Mouse (Mus musculus) lung, embryonic 14.5 days (tissue): ENCODE results near the gene Tmem117. TPM values are rescaled to one million over a fixed set of nuclear protein-coding genes. Genes with fewer than 3 reads are reported as not detected.

Experiments used
- ATAC-seq: fragments of 200-750 bp; cut with Nextera tagmentation; 2 replicates; pipeline ENCODE4 v1.8.0; 2017; ENCODE audit warnings: mild to moderate bottlenecking, moderate TSS enrichment, moderate library complexity; ENCODE audit not compliant: insufficient read depth
- DNase-seq: peaks from one replicate; pipeline ENCODE4 v3.0.0-alpha.2; 2015
- H3K27ac ChIP-seq: fragments of 300-500 bp; sonication (generic); 2 replicates; pipeline ENCODE4 v1.5.1; 2014; ENCODE audit warnings: low read depth, mild to moderate bottlenecking, moderate library complexity
- H3K27me3 ChIP-seq: fragments of 300-500 bp; sonication (generic); 2 replicates; pipeline ENCODE4 v1.6.1; 2014; ENCODE audit warnings: low read length, control low read depth; ENCODE audit not compliant: insufficient read depth
- H3K36me3 ChIP-seq: fragments of 300-500 bp; sonication (generic); 2 replicates; pipeline ENCODE4 v1.6.1; 2014; ENCODE audit warnings: control low read depth; ENCODE audit not compliant: insufficient read depth
- H3K4me1 ChIP-seq: fragments of 300-500 bp; sonication (generic); 2 replicates; pipeline ENCODE4 v1.6.1; 2014; ENCODE audit warnings: antibody characterized with exemption, control low read depth; ENCODE audit not compliant: insufficient read depth
- H3K4me2 ChIP-seq: fragments of 300-500 bp; sonication (generic); 2 replicates; pipeline ENCODE4 v1.6.1; 2014; ENCODE audit warnings: mild to moderate bottlenecking
- H3K4me3 ChIP-seq: fragments of 300-500 bp; sonication (generic); 2 replicates; pipeline ENCODE4 v1.5.1; 2014; ENCODE audit warnings: low read depth, low read length
- H3K9ac ChIP-seq: fragments of 300-500 bp; sonication (generic); 2 replicates; pipeline ENCODE4 v1.6.1; 2014
- H3K9me3 ChIP-seq: fragments of 300-500 bp; sonication (generic); 2 replicates; pipeline ENCODE4 v1.6.1; 2016; ENCODE audit warnings: low read depth, low read length, control low read depth
- CTCF ChIP-seq: IDR thresholded peaks from 2 replicates; pipeline ENCODE4 v1.5.1; 2016; ENCODE audit warnings: antibody characterized with exemption, low read depth
- WGBS: fragments of 180-500 bp; shearing (Covaris S2); extraction: QIAGEN DNeasy Blood & Tissue Kit; methylation state at CpG from one replicate; pipeline ENCODE4 v1.1.7; 2014; 5-methylcytosine and 5-hydroxymethylcytosine counted together
- polyA plus RNA-seq: library from polyadenylated mRNA; unstranded; fragments of >200 nt; fragmentation: Nextera tagmentation; extraction: Ambion mirVana; gene quantifications from 2 replicates; pipeline ENCODE4 v1.2.1, GENCODE M21; 2014

Gene Tmem117
- polyA plus RNA-seq, 1 experiment from 2014 or later: 2.8 TPM

- no peak overlapping the region for H3K4me2 ChIP-seq
- H3K9ac ChIP-seq: no peak overlapping the region
- H3K9me3 ChIP-seq: no peaks in the 10 kb centered on the region
- H3K4me3 ChIP-seq: no peak overlapping the region
- DNase-seq (no peak), ATAC-seq (no peak)
- 77% methylated on average over 1 of the region's 1 CpGs for WGBS
- no peak overlapping the region for H3K27ac ChIP-seq
- H3K36me3 ChIP-seq: no peaks in the 10 kb centered on the region
- no peaks in the 10 kb centered on the region for H3K4me1 ChIP-seq
- TF ChIP-seq CTCF: no peak
- H3K27me3 ChIP-seq: no peaks in the 10 kb centered on the region
These were observed 264.2 kb downstream of the Tmem117 start for GRCm38 (mm10) chr15:94893201-94893600.

GRCm38 (mm10) chr15:94894086-94894485 lies 265.1 kb downstream of the Tmem117 start:
- Histone ChIP-seq H3K4me2 (no peak overlapping the region), H3K27ac (no peak overlapping the region), H3K4me3 (no peak overlapping the region), H3K9ac (no peak overlapping the region), H3K36me3 (no peaks in the 10 kb centered on the region), H3K4me1 (no peaks in the 10 kb centered on the region), H3K9me3 (no peaks in the 10 kb centered on the region), H3K27me3 (no peaks in the 10 kb centered on the region)
- TF ChIP-seq CTCF: no peak
- no peak for DNase-seq
- WGBS: 48% methylated on average over 5 of the region's 5 CpGs
- ATAC-seq: no peak

GRCm38 (mm10) chr15:94895681-94896080 lies 266.6 kb downstream of the Tmem117 start:
- ATAC-seq (no peak), DNase-seq (no peak)
- TF ChIP-seq CTCF: no peak
- Histone ChIP-seq H3K4me2 (no peak overlapping the region), H3K4me1 (no peaks in the 10 kb centered on the region), H3K27me3 (no peaks in the 10 kb centered on the region), H3K9ac (no peak overlapping the region), H3K9me3 (no peaks in the 10 kb centered on the region), H3K27ac (no peak overlapping the region), H3K36me3 (no peaks in the 10 kb centered on the region), H3K4me3 (no peak overlapping the region)
- 81% methylated on average over 11 of the region's 11 CpGs for WGBS

DNA sequence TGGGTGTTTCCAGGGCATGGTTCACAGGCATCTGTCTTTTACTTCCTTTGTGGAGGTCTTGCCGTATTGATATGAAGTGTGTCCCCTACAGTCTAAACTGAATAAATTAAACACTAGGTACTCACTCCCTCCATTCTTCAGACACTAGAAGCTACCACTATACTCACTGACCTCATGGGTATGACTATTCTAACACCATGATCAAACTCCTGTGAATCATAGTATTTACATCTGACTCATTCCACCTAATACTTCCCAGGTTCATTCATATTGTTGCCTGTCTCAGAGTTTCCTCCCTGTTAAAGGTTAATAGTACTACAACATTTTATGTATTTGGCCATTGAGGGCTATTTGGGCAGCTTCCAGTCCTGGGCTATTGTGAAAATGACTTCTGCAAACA lies 274.2 kb downstream of the Tmem117 start:
- H3K4me3 ChIP-seq: no peak overlapping the region
- no peaks in the 10 kb centered on the region for H3K4me1 ChIP-seq
- H3K9me3 ChIP-seq: no peaks in the 10 kb centered on the region
- WGBS: 95% methylated on average over 1 of the region's 1 CpGs
- ATAC-seq: no peak
- no peaks in the 10 kb centered on the region for H3K36me3 ChIP-seq
- no peak overlapping the region for H3K4me2 ChIP-seq
- TF ChIP-seq CTCF: no peak
- H3K27ac ChIP-seq: no peak overlapping the region
- H3K9ac ChIP-seq: no peak overlapping the region
- DNase-seq: no peak
- no peaks in the 10 kb centered on the region for H3K27me3 ChIP-seq

- Histone ChIP-seq H3K4me1 (no peaks in the 10 kb centered on the region), H3K4me2 (no peak overlapping the region), H3K27me3 (no peaks in the 10 kb centered on the region), H3K9me3 (no peaks in the 10 kb centered on the region), H3K36me3 (no peaks in the 10 kb centered on the region), H3K27ac (no peak overlapping the region), H3K9ac (no peak overlapping the region), H3K4me3 (no peak overlapping the region)
- ATAC-seq (no peak), DNase-seq (no peak)
- no peak for TF ChIP-seq CTCF
- 38% methylated on average over 11 of the region's 11 CpGs for WGBS
These were observed 275.8 kb downstream of the Tmem117 start for GRCm38 (mm10) chr15:94904672-94905407.

GRCm38 (mm10) chr15:94921672-94922071 lies 292.6 kb downstream of the Tmem117 start:
- no peak overlapping the region for H3K9ac ChIP-seq
- no peaks in the 10 kb centered on the region for H3K36me3 ChIP-seq
- ATAC-seq (no peak), DNase-seq (no peak)
- no peak overlapping the region for H3K27ac ChIP-seq
- H3K4me1 ChIP-seq: no peaks in the 10 kb centered on the region
- no peaks in the 10 kb centered on the region for H3K27me3 ChIP-seq
- WGBS: 24% methylated on average over 1 of the region's 1 CpGs
- H3K4me2 ChIP-seq: no peak overlapping the region
- no peak overlapping the region for H3K4me3 ChIP-seq
- TF ChIP-seq CTCF: no peak
- H3K9me3 ChIP-seq: no peaks in the 10 kb centered on the region

- Histone ChIP-seq H3K9me3 (no peaks in the 10 kb centered on the region), H3K9ac (no peak overlapping the region), H3K4me1 (no peaks in the 10 kb centered on the region), H3K4me2 (no peak overlapping the region), H3K36me3 (no peaks in the 10 kb centered on the region), H3K4me3 (no peak overlapping the region), H3K27me3 (no peaks in the 10 kb centered on the region), H3K27ac (no peak overlapping the region)
- no peak for TF ChIP-seq CTCF
- no peak for DNase-seq
- 75% methylated on average over 5 of the region's 5 CpGs for WGBS
- ATAC-seq: no peak
These were observed 299.0 kb downstream of the Tmem117 start for GRCm38 (mm10) chr15:94927986-94928385.
